Mouse (Mus musculus) forebrain, embryonic 10.5 days (tissue): ENCODE measurements around the gene Ipcef1. TPM values are rescaled to one million over a fixed set of nuclear protein-coding genes. Genes with fewer than 3 reads are reported as not detected.
"Not testable (repeated sequence)": the region's sequence is repeated elsewhere in the genome, so short reads cannot be mapped to it uniquely, and the experiment has no call there.

Source experiments
- DNase-seq: peaks from one replicate; pipeline ENCODE4 v3.0.0-alpha.2; 2017; ENCODE audit warnings: low spot score; ENCODE audit errors: extremely low spot score
- H3K27ac ChIP-seq: fragments of 300-500 bp; sonication (generic); 2 replicates; pipeline ENCODE4 v1.5.1; 2016; ENCODE audit warnings: mild to moderate bottlenecking
- H3K27me3 ChIP-seq: fragments of 300-500 bp; sonication (generic); 2 replicates; pipeline ENCODE4 v1.6.1; 2016; ENCODE audit warnings: mild to moderate bottlenecking; ENCODE audit not compliant: poor library complexity, severe bottlenecking
- H3K36me3 ChIP-seq: fragments of 300-500 bp; sonication (generic); replicated peaks from 2 replicates; pipeline ENCODE4 v1.6.1; 2016; ENCODE audit warnings: mild to moderate bottlenecking, moderate library complexity
- H3K4me1 ChIP-seq: fragments of 300-500 bp; sonication (generic); 2 replicates; pipeline ENCODE4 v1.6.1; 2016
- H3K4me3 ChIP-seq: fragments of 300-500 bp; sonication (generic); 2 replicates; pipeline ENCODE4 v1.5.1; 2016; ENCODE audit warnings: mild to moderate bottlenecking, moderate library complexity
- H3K9me3 ChIP-seq: fragments of 300-500 bp; sonication (generic); 2 replicates; pipeline ENCODE4 v1.6.1; 2016; ENCODE audit warnings: mild to moderate bottlenecking, moderate library complexity
- WGBS: fragments of 180-500 bp; shearing (Covaris S2); methylation state at CpG from one replicate; pipeline ENCODE4 v1.1.7; 2016; 5-methylcytosine and 5-hydroxymethylcytosine counted together
- polyA plus RNA-seq: library from polyadenylated mRNA; unstranded; fragments of >200 nt; fragmentation: Nextera tagmentation; extraction: Ambion mirVana; gene quantifications from 2 replicates; pipeline ENCODE4 v1.2.1, GENCODE M21; 2016

Ipcef1 gene
- polyA plus RNA-seq, 1 experiment from 2014 or later, result 0.26 TPM

DNA sequence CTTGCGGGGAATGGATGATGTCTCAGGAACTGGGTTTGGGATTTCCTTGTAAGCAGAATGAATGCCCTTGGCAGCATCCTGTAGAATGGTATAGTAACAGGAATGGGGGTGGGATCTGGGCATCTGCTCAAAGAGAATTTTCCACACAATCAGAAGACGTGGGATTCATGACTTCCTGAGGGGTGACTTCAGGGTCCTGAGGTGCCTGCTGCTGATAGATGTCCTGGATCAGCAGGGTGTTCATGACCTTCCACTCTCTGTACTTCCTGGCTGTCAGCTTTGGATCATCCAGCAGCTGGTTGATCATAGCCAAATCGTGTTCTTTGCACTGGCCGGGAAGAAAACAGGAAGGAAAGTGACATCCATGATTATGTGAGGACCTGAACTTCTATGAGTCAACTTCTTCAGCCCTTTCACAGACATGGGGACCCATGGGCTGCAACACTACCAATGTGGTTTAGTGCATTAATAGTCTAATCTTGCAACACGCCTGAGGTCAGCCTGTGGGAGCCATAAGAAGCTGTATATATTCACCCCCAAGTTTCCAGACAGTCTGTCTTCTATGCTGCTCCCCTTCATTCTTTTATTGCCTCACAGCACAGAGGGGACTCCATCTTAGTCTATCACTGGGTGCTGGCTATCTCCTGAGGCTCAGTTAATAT, 161.8 kb downstream of the Ipcef1 start:
- WGBS, result 91% methylated on average over 5 of the region's 5 CpGs
- Histone ChIP-seq H3K9me3 (no peaks in the 10 kb centered on the region), H3K4me1 (no peaks in the 10 kb centered on the region), H3K27ac (no peak overlapping the region), H3K36me3 (no peaks in the 10 kb centered on the region), H3K27me3 (no peaks in the 10 kb centered on the region), H3K4me3 (no peak overlapping the region)
- DNase-seq, result no peak

DNA sequence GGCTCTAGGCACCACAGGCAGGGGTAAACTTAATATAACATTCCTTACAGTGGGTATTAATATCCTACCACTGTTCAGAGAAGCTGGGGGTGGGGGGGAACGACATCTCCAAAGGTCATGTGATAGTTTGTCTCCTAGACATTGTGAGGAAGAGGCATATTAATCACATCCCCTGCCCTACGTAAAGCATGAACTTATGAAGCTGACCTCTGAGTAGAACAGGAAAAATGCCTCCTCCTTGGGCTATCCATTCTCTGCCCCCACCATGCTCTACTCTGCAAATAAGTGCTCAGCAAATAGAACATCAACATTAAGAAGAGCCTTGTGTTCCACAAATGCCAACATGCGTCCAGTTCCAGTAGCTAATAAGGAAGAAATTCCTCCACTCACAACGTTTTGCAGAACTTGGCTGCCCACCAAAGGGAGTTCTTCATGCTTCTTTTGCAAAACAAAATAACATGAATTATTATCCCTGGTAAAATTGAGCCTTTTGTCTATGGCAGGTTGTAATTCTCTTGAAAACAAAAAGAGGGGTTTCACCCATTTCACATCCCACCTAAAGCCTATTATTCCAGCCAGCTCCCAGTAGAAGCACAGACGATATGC, 162.5 kb downstream of the Ipcef1 start:
- Histone ChIP-seq H3K4me3 (no peak overlapping the region), H3K27ac (no peak overlapping the region), H3K36me3 (no peaks in the 10 kb centered on the region), H3K27me3 (no peaks in the 10 kb centered on the region), H3K4me1 (no peaks in the 10 kb centered on the region), H3K9me3 (no peaks in the 10 kb centered on the region)
- 82% methylated on average over 5 of the region's 5 CpGs for WGBS
- DNase-seq, result no peak

DNA sequence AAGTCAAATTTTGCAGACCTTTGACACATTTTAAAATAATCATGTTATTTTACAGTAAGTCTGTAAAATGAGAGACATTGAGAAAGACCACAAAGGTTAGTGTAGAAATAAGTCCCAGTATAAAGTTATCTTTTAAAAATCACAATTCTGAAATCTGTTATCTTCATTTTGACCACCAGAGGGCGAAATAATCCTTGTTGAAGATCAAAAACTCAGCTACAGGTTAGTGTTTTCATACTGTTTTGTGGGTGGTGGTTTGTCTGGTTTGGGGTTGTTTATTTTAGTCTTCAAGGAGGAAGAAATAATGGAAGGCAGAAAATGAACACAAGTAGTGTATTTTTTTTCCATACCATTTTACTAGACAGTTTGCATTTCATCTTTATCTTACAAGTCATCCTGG, 166.8 kb downstream of the Ipcef1 start:
- Histone ChIP-seq H3K4me1 (no peaks in the 10 kb centered on the region), H3K4me3 (no peak overlapping the region), H3K9me3 (no peaks in the 10 kb centered on the region), H3K36me3 (no peaks in the 10 kb centered on the region), H3K27me3 (no peaks in the 10 kb centered on the region), H3K27ac (no peak overlapping the region)
- DNase-seq, result no peak
- 0% methylated on average over 1 of the region's 1 CpGs for WGBS

- not testable (repeated sequence) for H3K4me3 ChIP-seq, H3K36me3 ChIP-seq, H3K4me1 ChIP-seq, DNase-seq, H3K9me3 ChIP-seq, H3K27ac ChIP-seq, H3K27me3 ChIP-seq
- 96% methylated on average over 1 of the region's 1 CpGs for WGBS
Measured at GRCm38 (mm10) chr10:6882041-6882440, 170.2 kb downstream of the Ipcef1 start.

GRCm38 (mm10) chr10:6878276-6878881, 173.9 kb downstream of the Ipcef1 start:
- no peak for DNase-seq
- WGBS, result 91% methylated on average over 2 of the region's 2 CpGs
- no peak overlapping the region for H3K27ac ChIP-seq
- H3K27me3 ChIP-seq, result no peaks in the 10 kb centered on the region
- H3K4me3 ChIP-seq, result no peak overlapping the region
- H3K36me3 ChIP-seq, result no peaks in the 10 kb centered on the region
- no peaks in the 10 kb centered on the region for H3K9me3 ChIP-seq
- no peaks in the 10 kb centered on the region for H3K4me1 ChIP-seq

DNA sequence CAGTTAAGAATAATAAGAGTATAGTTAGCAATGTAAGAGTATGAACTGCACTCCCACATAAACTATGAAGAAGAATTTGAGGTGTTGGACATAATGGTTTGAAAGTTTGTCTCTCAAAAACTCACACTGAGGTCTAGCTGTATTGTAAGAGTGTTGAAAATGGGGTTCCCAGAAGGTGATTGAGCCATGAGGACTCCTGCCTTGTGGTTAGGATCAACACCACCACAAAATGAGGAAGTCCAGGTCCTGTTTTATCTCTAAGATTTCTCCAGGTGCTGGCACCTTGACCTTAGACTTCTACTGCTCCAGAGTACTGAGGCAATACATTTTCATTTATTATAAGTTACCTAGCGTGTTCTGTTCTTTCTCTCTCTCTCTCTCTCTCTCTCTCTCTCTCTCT, 178.4 kb downstream of the Ipcef1 start:
- H3K9me3 ChIP-seq, result peaks cover 3% of the 10 kb centered on the region; the same call in 1 of the 2 replicates
- H3K27ac ChIP-seq, result no peak overlapping the region
- no peak for DNase-seq
- WGBS, result 68% methylated on average over 1 of the region's 1 CpGs
- H3K27me3 ChIP-seq, result no peaks in the 10 kb centered on the region
- no peak overlapping the region for H3K4me3 ChIP-seq
- H3K4me1 ChIP-seq, result no peaks in the 10 kb centered on the region
- H3K36me3 ChIP-seq, result no peaks in the 10 kb centered on the region

GRCm38 (mm10) chr10:6871418-6872072, 180.7 kb downstream of the Ipcef1 start:
- H3K9me3 ChIP-seq, result peaks cover 10% of the 10 kb centered on the region
- no peak for DNase-seq
- H3K4me1 ChIP-seq, result no peaks in the 10 kb centered on the region
- no peak overlapping the region for H3K27ac ChIP-seq
- H3K27me3 ChIP-seq, result no peaks in the 10 kb centered on the region
- H3K4me3 ChIP-seq, result no peak overlapping the region
- 86% methylated on average over 7 of the region's 7 CpGs for WGBS
- no peaks in the 10 kb centered on the region for H3K36me3 ChIP-seq

DNA sequence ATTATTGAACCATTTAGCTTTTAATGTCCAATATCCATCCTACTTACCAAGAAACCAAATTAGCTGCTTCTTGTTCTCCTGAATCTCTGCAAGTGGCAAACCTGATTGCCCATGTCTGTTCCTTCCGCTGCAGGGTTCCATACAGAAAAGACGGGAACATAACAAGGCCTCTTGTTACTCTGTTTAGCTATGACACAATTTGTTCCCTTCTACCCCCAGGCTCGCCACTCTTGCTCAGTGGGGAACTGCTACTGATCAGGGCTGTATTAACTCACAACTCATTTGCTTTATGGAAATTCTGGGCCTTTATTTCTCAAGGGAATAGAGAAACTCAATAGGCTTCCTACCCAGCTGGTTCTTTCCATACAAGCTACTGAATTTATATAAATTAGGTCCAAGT, 196.5 kb downstream of the Ipcef1 start:
- H3K4me1 ChIP-seq, result no peaks in the 10 kb centered on the region
- no peaks in the 10 kb centered on the region for H3K27me3 ChIP-seq
- no peak overlapping the region for H3K4me3 ChIP-seq
- no peak for DNase-seq
- WGBS, result 70% methylated on average over 3 of the region's 3 CpGs
- no peaks in the 10 kb centered on the region for H3K36me3 ChIP-seq
- no peaks in the 10 kb centered on the region for H3K9me3 ChIP-seq
- no peak overlapping the region for H3K27ac ChIP-seq

DNA sequence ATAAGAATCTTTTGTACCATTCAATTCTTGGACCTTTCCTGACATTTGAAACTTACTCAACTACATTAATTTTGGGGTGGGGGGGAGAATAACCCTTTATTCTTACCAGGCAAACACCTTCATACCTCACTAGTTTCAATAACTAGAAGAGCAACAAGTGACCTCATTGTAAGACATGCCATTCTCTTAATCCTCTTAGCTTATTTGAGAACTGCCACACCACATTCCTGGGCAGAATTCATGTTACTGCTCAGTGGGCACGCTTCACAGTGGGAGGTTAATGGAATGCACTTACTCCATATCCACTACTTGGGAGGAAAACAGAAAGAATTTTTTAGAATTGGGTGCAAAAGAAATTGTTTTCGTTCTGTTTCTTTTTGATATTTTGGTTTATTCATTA, 203.4 kb downstream of the Ipcef1 start:
- Histone ChIP-seq H3K36me3 (no peaks in the 10 kb centered on the region), H3K4me3 (no peak overlapping the region), H3K27me3 (no peaks in the 10 kb centered on the region), H3K27ac (no peak overlapping the region), H3K4me1 (peaks cover 11% of the 10 kb centered on the region), H3K9me3 (no peaks in the 10 kb centered on the region)
- WGBS, result 52% methylated on average over 2 of the region's 2 CpGs
- no peak for DNase-seq

DNA sequence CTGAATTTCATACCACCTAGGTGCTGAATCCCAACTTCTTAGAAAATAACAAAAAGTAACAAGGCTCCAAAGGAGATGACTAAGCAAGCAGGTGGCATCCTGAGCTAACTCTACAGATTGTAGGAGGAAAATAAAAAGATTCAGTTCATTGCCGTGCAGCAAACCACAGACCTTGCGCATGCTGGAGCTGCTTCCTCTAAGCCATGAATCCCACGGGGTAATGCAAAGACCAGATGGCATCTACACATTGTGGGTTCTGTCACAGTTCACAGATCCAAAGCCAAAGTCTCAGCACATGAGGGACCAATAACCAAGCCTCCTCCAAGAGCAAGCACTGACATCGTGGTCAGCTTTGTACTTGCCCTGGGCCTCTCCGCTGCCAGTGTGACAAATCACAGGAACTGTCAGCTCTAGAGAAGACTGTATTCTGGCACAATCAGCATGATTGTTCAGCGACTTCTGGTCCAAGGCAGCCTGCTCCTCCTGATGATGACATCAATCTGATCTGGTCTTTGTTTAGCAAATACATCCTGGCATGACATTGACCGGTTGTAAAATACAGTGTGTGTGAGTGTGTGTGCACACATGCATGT, 204.0 kb downstream of the Ipcef1 start:
- Histone ChIP-seq H3K27me3 (no peaks in the 10 kb centered on the region), H3K27ac (no peak overlapping the region), H3K4me1 (peaks cover 11% of the 10 kb centered on the region), H3K36me3 (no peaks in the 10 kb centered on the region), H3K4me3 (no peak overlapping the region), H3K9me3 (no peaks in the 10 kb centered on the region)
- 63% methylated on average over 7 of the region's 7 CpGs for WGBS
- DNase-seq, result no peak

GRCm38 (mm10) chr10:6846283-6846682, 206.0 kb downstream of the Ipcef1 start:
- H3K4me3 ChIP-seq, result no peak overlapping the region
- WGBS, result 98% methylated on average over 1 of the region's 1 CpGs
- H3K36me3 ChIP-seq, result no peaks in the 10 kb centered on the region
- H3K27ac ChIP-seq, result no peak overlapping the region
- H3K27me3 ChIP-seq, result no peaks in the 10 kb centered on the region
- peaks cover 11% of the 10 kb centered on the region for H3K4me1 ChIP-seq
- DNase-seq, result no peak
- no peaks in the 10 kb centered on the region for H3K9me3 ChIP-seq

GRCm38 (mm10) chr10:6842225-6842624, 210.1 kb downstream of the Ipcef1 start:
- H3K27ac ChIP-seq, result no peak overlapping the region
- H3K4me3 ChIP-seq, result no peak overlapping the region
- WGBS, result 90% methylated on average over 1 of the region's 1 CpGs
- H3K36me3 ChIP-seq, result no peaks in the 10 kb centered on the region
- H3K9me3 ChIP-seq, result no peaks in the 10 kb centered on the region
- H3K4me1 ChIP-seq, result no peaks in the 10 kb centered on the region
- no peaks in the 10 kb centered on the region for H3K27me3 ChIP-seq
- no peak for DNase-seq
